Mouse (Mus musculus): ENCODE data around the gene Gstt1. TPM values are rescaled to one million over a fixed set of nuclear protein-coding genes. Genes with fewer than 3 reads are reported as not detected.

Gstt1 gene
- polyA plus RNA-seq, 1 experiment from 2014 or later: 36.4 TPM

DNA sequence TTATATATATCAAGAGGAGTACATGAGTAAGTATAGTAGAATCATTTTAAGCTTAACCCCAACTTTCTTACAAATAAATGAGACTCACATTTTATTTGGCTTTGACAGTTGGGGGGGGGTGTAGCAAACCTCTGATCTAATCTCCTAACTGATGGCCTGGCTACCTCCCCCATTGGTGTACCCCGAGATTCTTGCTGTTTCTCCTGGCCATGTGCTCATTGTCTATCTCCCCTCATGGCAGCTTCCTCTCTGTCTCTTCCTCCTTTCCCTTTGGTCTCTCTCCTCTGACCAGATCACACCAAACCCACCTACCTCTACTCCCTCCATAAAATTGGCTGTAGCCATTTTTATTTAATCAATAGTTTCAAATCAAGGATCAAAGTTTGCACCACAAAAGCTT is 25.4 kb upstream of the Gstt1 start:
- no peak for ATAC-seq
- Histone ChIP-seq H3K36me3 (ENCODE audit: insufficient read depth, low read length) (no peaks in the 10 kb centered on the region), H3K27me3 (replicated peaks; ENCODE audit: insufficient read depth, low read length) (no peaks in the 10 kb centered on the region), H3K9ac (replicated peaks; ENCODE audit: low read depth) (no peak overlapping the region), H3K4me3 (ENCODE audit: low read depth, low read length) (no peak overlapping the region), H3K4me2 (replicated peaks; ENCODE audit: low read depth, low read length) (no peak overlapping the region), H3K9me3 (ENCODE audit: low read length) (no peaks in the 10 kb centered on the region), H3K27ac (ENCODE audit: low read length) (no peak overlapping the region), H3K4me1 (ENCODE audit: insufficient read depth, low read depth, low read length) (no peaks in the 10 kb centered on the region)
- TF ChIP-seq EP300 (IDR thresholded peaks at IDR 0.05): no peak
- TF ChIP-seq CTCF (IDR thresholded peaks at IDR 0.05): no peak
- DNase-seq (ENCODE audit: low spot score): no peak
- WGBS: 83% methylated on average over 1 of the region's 1 CpGs

DNA sequence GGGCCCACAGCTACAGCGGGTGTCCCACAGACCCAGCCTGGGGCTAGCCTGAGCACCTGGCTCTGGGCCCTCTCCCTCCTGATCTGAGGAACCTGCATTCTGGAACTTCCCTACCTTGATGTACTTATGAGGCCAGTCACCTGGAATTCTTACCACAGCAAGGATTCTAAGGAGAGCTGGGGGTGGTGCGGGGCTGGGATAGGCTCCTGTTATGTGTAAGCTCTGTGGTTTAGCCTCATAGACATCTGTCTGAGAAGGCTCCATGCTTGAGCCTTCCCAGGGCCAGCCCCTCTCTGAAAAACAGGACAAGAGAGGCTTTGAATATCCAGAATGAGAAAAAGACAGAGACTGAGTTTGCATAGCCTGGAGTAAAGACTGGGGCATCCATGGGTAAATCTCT is 24.1 kb upstream of the Gstt1 start, which contains the start of gene Gstt4:
Gene Gstt4 (minus strand): TSS at position 101 of the 400 bp plus-strand sequence.
- TF ChIP-seq EP300 (IDR thresholded peaks at IDR 0.05) (no peak), CTCF (IDR thresholded peaks at IDR 0.05) (no peak)
- no peak within 1 kb of the TSS for H3K4me3 ChIP-seq (ENCODE audit: low read depth, low read length)
- DNase-seq (ENCODE audit: low spot score) (no peak), ATAC-seq (no peak)
- H3K27me3 ChIP-seq (replicated peaks; ENCODE audit: insufficient read depth, low read length): no peaks in the 10 kb centered on the region
- H3K9ac ChIP-seq (replicated peaks; ENCODE audit: low read depth): no peak within 1 kb of the TSS
- WGBS: 96% methylated on average over 2 of the region's 2 CpGs
- no peaks in the 10 kb centered on the region for H3K4me1 ChIP-seq (ENCODE audit: insufficient read depth, low read depth, low read length)
- H3K4me2 ChIP-seq (replicated peaks; ENCODE audit: low read depth, low read length): no peak within 1 kb of the TSS
- H3K9me3 ChIP-seq (ENCODE audit: low read length): no peaks in the 10 kb centered on the region
- H3K27ac ChIP-seq (ENCODE audit: low read length): no peak within 1 kb of the TSS
- H3K36me3 ChIP-seq (ENCODE audit: insufficient read depth, low read length): no peaks in the 10 kb centered on the region

DNA sequence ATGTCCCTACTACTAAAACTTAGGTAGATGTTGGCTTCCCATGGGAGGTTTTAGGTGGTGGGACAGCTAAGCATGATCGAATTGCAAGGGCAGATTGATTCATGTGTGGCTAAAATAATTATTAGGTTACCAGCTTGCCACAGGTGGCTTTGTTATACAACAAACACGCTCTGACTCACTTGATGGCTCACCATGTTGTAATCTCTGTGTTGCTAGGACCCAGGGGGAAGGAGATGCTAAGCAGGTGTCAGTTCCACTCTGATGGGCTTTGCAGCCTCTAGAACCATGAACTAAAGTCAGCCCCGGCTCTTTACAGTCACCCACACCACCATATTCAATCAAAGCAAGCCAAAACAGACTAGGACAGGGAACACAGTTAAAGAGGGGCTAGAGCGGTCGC is 21.5 kb upstream of the Gstt1 start:
- H3K9ac ChIP-seq (replicated peaks; ENCODE audit: low read depth): no peak overlapping the region
- no peaks in the 10 kb centered on the region for H3K36me3 ChIP-seq (ENCODE audit: insufficient read depth, low read length)
- DNase-seq (ENCODE audit: low spot score) (no peak), ATAC-seq (no peak)
- no peak overlapping the region for H3K4me2 ChIP-seq (replicated peaks; ENCODE audit: low read depth, low read length)
- TF ChIP-seq CTCF (IDR thresholded peaks at IDR 0.05): no peak
- no peak for TF ChIP-seq EP300 (IDR thresholded peaks at IDR 0.05)
- H3K27ac ChIP-seq (ENCODE audit: low read length): no peak overlapping the region
- no peaks in the 10 kb centered on the region for H3K27me3 ChIP-seq (replicated peaks; ENCODE audit: insufficient read depth, low read length)
- H3K9me3 ChIP-seq (ENCODE audit: low read length): no peaks in the 10 kb centered on the region
- WGBS: 82% methylated on average over 5 of the region's 5 CpGs
- H3K4me1 ChIP-seq (ENCODE audit: insufficient read depth, low read depth, low read length): no peaks in the 10 kb centered on the region
- no peak overlapping the region for H3K4me3 ChIP-seq (ENCODE audit: low read depth, low read length)

DNA sequence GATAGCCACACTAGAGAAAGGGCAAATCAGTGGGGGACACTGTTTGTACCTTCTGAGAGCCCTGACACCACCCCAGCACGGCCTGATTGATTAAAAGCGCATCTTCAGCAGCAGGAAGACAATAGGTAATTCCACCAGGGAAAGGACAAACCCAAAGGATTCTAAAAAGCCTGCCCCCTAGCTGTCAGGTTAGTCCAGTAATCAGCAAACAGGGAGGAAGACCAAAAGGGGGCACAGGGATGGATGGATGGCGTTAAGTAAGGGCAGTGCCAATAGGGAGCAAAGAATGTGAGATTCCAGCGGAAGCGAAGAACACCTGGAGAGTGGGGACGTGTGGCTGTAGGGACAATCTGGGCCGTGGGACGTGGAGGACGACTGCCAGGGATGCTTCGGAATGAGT is 20.3 kb upstream of the Gstt1 start:
- Histone ChIP-seq H3K4me1 (ENCODE audit: insufficient read depth, low read depth, low read length) (no peaks in the 10 kb centered on the region), H3K36me3 (ENCODE audit: insufficient read depth, low read length) (no peaks in the 10 kb centered on the region), H3K9me3 (ENCODE audit: low read length) (no peaks in the 10 kb centered on the region), H3K4me3 (ENCODE audit: low read depth, low read length) (no peak overlapping the region), H3K9ac (replicated peaks; ENCODE audit: low read depth) (no peak overlapping the region), H3K27me3 (replicated peaks; ENCODE audit: insufficient read depth, low read length) (no peaks in the 10 kb centered on the region), H3K4me2 (replicated peaks; ENCODE audit: low read depth, low read length) (no peak overlapping the region), H3K27ac (ENCODE audit: low read length) (no peak overlapping the region)
- WGBS: 57% methylated on average over 10 of the region's 10 CpGs
- TF ChIP-seq CTCF (IDR thresholded peaks at IDR 0.05) (peak; percentile 46), EP300 (IDR thresholded peaks at IDR 0.05) (no peak)
- ATAC-seq (no peak), DNase-seq (ENCODE audit: low spot score) (no peak)

DNA sequence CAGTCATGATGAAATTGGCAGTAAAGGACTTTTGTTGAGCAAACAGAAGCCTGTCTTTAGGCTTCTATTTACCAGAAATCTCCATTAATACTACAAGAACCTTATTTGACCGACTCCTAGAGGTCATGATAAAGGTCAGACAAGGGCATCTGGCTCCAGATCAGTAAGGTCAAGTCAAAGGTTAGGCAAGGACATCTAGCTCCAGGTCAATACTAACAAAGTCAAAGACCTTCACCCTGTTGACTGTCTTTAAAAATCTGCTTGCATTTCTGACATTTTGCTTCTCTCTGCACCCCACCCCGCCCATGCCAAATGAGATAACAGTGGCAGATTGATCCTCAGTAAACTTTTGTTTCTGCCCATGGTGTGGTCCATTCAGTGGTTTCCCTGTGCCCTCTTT is 5.8 kb upstream of the Gstt1 start:
- H3K9ac ChIP-seq (replicated peaks; ENCODE audit: low read depth): no peak overlapping the region
- ATAC-seq (no peak), DNase-seq (ENCODE audit: low spot score) (no peak)
- H3K27ac ChIP-seq (ENCODE audit: low read length): no peak overlapping the region
- WGBS: 48% methylated on average over 2 of the region's 2 CpGs
- TF ChIP-seq CTCF (IDR thresholded peaks at IDR 0.05): no peak
- TF ChIP-seq EP300 (IDR thresholded peaks at IDR 0.05): no peak
- no peak overlapping the region for H3K4me2 ChIP-seq (replicated peaks; ENCODE audit: low read depth, low read length)
- no peaks in the 10 kb centered on the region for H3K27me3 ChIP-seq (replicated peaks; ENCODE audit: insufficient read depth, low read length)
- H3K9me3 ChIP-seq (ENCODE audit: low read length): no peaks in the 10 kb centered on the region
- H3K4me3 ChIP-seq (ENCODE audit: low read depth, low read length): no peak overlapping the region
- no peaks in the 10 kb centered on the region for H3K4me1 ChIP-seq (ENCODE audit: insufficient read depth, low read depth, low read length)
- no peaks in the 10 kb centered on the region for H3K36me3 ChIP-seq (ENCODE audit: insufficient read depth, low read length)

DNA sequence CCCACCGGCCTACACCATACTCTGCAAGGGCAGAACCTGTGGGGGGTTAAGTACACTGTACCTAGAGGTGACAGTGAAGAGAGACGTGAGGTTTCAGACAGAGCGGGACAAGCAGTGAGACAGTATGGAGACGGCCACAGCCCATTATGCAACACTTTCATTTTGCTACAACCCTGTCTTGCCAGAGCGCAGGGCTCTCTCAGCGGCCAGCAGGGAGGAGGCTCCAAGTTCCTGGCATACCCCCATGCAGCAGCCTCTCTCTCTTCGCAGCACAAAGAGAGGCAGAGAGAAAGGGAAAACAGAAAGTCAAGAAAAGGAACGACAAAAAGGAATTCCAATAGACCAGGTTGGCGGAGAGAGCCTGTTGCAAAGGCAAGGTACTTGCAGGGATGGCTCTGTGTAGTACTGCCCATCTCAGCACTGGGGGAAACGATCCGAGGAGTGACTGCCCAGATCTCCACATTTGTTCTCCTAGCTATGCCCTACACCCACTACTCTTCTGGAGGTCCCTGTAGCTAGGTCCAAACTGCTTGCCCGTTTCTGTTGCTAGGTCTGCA is 687 bp downstream of the Gstt1 start:
- ATAC-seq (peak; percentile 69), DNase-seq (ENCODE audit: low spot score) (peak; percentile 66)
- Histone ChIP-seq H3K4me2 (replicated peaks; ENCODE audit: low read depth, low read length) (peak overlapping the region; percentile 67), H3K27me3 (replicated peaks; ENCODE audit: insufficient read depth, low read length) (no peaks in the 10 kb centered on the region), H3K4me3 (ENCODE audit: low read depth, low read length) (peak overlapping the region; percentile 53), H3K9ac (replicated peaks; ENCODE audit: low read depth) (peak overlapping the region; percentile 37), H3K27ac (ENCODE audit: low read length) (peak overlapping the region; percentile 28; the same call in 1 of the 2 replicates), H3K4me1 (ENCODE audit: insufficient read depth, low read depth, low read length) (peaks cover 10% of the 10 kb centered on the region; the same call in 1 of the 2 replicates), H3K36me3 (ENCODE audit: insufficient read depth, low read length) (no peaks in the 10 kb centered on the region), H3K9me3 (ENCODE audit: low read length) (no peaks in the 10 kb centered on the region)
- TF ChIP-seq CTCF (IDR thresholded peaks at IDR 0.05) (no peak), EP300 (IDR thresholded peaks at IDR 0.05) (no peak)
- under 1% methylated on average over 12 of the region's 12 CpGs for WGBS

Data from lung, postnatal 0 days (tissue).